Mouse (Mus musculus) C2C12 (cell line): ENCODE results near the gene Col4a2. TPM values are rescaled to one million over a fixed set of nuclear protein-coding genes. Genes with fewer than 3 reads are reported as not detected.

Experiments used
- H3K27me3 ChIP-seq: one replicate; pipeline ENCODE4 v1.6.1; 2011; ENCODE audit not compliant: control insufficient read depth, insufficient read depth, insufficient read length
- H3K36me3 ChIP-seq: one replicate; pipeline ENCODE4 v1.6.1; 2011; ENCODE audit not compliant: control insufficient read depth, insufficient read depth
- H3K4me3 ChIP-seq: one replicate; pipeline ENCODE4 v1.5.1; 2011; ENCODE audit warnings: mild to moderate bottlenecking, control low read depth; ENCODE audit not compliant: poor library complexity, insufficient read depth, severe bottlenecking
- H3K79me2 ChIP-seq: one replicate; pipeline ENCODE4 v1.6.1; 2011; ENCODE audit not compliant: control insufficient read depth, insufficient read depth
- H3K79me3 ChIP-seq: one replicate; pipeline ENCODE4 v1.6.1; 2011; ENCODE audit warnings: low read depth, control low read depth
- H3ac ChIP-seq: one replicate; pipeline ENCODE3; 2011; ENCODE audit warnings: low read depth; ENCODE audit not compliant: control insufficient read depth, insufficient read length
- CEBPB ChIP-seq: IDR thresholded peaks from one replicate; pipeline ENCODE4 v1.6.1; 2011; ENCODE audit warnings: low read depth, mild to moderate bottlenecking, control low read depth, moderate library complexity
- CTCF ChIP-seq: IDR thresholded peaks from one replicate; pipeline ENCODE4 v1.5.1; 2011; ENCODE audit not compliant: control insufficient read depth, insufficient read depth, insufficient read length
- FOSL1 ChIP-seq: IDR thresholded peaks from one replicate; pipeline ENCODE4 v1.8.0; 2011; ENCODE audit warnings: mild to moderate bottlenecking, low read length; ENCODE audit not compliant: poor library complexity, insufficient read depth, severe bottlenecking
- MAX ChIP-seq: IDR thresholded peaks from one replicate; pipeline ENCODE4 v1.6.1; 2011; ENCODE audit warnings: mild to moderate bottlenecking, control low read depth
- MYOD1 ChIP-seq: IDR thresholded peaks from one replicate; pipeline ENCODE4 v1.6.1; 2011; ENCODE audit warnings: low read depth; ENCODE audit not compliant: control insufficient read depth, insufficient read length
- MYOG ChIP-seq: IDR thresholded peaks from one replicate; pipeline ENCODE4 v1.6.1; 2011; ENCODE audit not compliant: control insufficient read depth, insufficient read length; ENCODE audit errors: extremely low read depth
- USF1 ChIP-seq: IDR thresholded peaks from one replicate; pipeline ENCODE4 v1.6.1; 2011; ENCODE audit warnings: low read depth, mild to moderate bottlenecking, control low read depth, moderate library complexity
- polyA plus RNA-seq: library from polyadenylated mRNA; unstranded; fragments of >200 nt; fragmentation: generic; extraction: Trizol; gene quantifications from one replicate; pipeline ENCODE4 v1.2.1, GENCODE M21; 2012; ENCODE audit warnings: missing spikeins

Gene Col4a2
- polyA plus RNA-seq, 1 experiment = 68.8 TPM

DNA sequence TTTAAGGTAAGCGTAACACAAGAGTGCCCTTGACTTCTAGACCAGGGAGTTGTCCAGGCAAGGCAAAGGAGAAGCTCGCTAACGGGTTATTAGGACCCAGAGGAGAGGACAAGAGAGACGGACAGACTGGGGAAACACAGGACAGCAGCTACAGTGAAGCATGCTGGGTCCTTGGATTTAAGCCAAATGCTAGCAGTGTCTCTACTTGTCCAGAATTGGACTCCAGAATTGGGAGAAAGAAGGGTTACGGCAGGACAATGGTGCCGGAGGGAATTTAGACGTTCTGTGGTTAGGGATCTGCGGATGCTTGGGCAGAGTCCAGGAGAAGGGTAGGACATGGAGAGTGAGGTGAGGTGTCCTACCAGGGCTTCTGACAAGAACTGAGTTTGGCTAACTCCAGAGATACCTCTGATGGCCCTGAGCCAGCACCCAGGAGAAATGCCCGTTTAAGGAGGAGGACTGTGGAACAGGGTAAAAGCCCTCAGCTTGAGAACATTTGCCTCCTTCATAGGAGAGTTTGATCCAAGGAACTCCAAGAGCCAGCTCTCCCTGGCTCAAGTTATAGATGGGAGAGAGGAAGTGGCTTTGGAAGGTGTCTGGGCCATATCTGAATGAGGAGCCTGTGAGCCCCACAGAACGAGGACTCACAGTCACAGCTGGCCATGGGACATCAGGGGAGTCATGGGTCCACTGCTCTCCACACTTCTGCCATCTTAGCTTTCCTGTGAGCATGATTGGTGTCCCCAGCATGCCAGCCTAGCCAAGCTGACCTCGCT lies 76.9 kb downstream of the Col4a2 start:
- Histone ChIP-seq H3K27me3 (no peaks in the 10 kb centered on the region), H3K79me2 (peaks cover under 1% of the 10 kb centered on the region), H3K79me3 (no peaks in the 10 kb centered on the region), H3ac (no peak overlapping the region), H3K36me3 (no peaks in the 10 kb centered on the region), H3K4me3 (no peak overlapping the region)
- TF ChIP-seq CTCF = no peak
- TF ChIP-seq MYOG = no peak
- no peak for TF ChIP-seq USF1

DNA sequence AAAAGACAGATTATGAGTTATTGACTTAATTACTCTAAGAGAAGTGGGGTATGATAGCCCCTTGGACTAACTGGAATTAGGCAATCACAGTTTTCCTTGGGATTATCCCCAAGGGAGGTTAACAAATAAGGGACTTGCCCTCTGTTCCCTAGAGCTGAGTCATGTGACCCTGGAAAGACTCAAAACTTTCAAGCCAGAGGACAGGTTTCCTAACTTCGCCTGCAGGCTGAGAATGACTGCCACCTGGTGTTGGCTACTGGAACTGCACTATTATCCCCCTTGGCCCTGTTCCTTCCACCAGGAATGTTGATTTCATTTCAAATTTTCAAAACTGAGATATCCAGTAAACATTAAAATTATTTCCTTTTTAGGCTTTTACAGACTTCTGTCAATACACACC lies 80.1 kb downstream of the Col4a2 start:
- no peaks in the 10 kb centered on the region for H3K27me3 ChIP-seq
- H3K36me3 ChIP-seq = no peaks in the 10 kb centered on the region
- H3K79me2 ChIP-seq = peaks cover 11% of the 10 kb centered on the region
- H3K79me3 ChIP-seq = no peaks in the 10 kb centered on the region
- TF ChIP-seq FOSL1 = no peak
- no peak for TF ChIP-seq MYOD1
- TF ChIP-seq CTCF = peak; percentile 57
- TF ChIP-seq CEBPB = peak; percentile 13
- peak; percentile 96 for TF ChIP-seq USF1
- no peak for TF ChIP-seq MYOG
- no peak for TF ChIP-seq MAX
- no peak overlapping the region for H3ac ChIP-seq
- H3K4me3 ChIP-seq = no peak overlapping the region

GRCm38 (mm10) chr8:11393161-11393560 lies 80.6 kb downstream of the Col4a2 start:
- TF ChIP-seq CEBPB (no peak), USF1 (no peak), MYOG (no peak), FOSL1 (no peak), MAX (no peak), CTCF (no peak), MYOD1 (no peak)
- Histone ChIP-seq H3K79me2 (peaks cover 11% of the 10 kb centered on the region), H3K4me3 (no peak overlapping the region), H3K36me3 (no peaks in the 10 kb centered on the region), H3ac (peak overlapping the region; percentile 8), H3K27me3 (no peaks in the 10 kb centered on the region), H3K79me3 (no peaks in the 10 kb centered on the region)

GRCm38 (mm10) chr8:11393607-11394006 lies 81.0 kb downstream of the Col4a2 start:
- Histone ChIP-seq H3K79me2 (peaks cover 11% of the 10 kb centered on the region), H3K4me3 (no peak overlapping the region), H3K36me3 (no peaks in the 10 kb centered on the region), H3ac (no peak overlapping the region), H3K27me3 (no peaks in the 10 kb centered on the region), H3K79me3 (no peaks in the 10 kb centered on the region)
- TF ChIP-seq MYOD1 (no peak), MAX (no peak), FOSL1 (no peak), CEBPB (no peak), USF1 (no peak), MYOG (no peak)

DNA sequence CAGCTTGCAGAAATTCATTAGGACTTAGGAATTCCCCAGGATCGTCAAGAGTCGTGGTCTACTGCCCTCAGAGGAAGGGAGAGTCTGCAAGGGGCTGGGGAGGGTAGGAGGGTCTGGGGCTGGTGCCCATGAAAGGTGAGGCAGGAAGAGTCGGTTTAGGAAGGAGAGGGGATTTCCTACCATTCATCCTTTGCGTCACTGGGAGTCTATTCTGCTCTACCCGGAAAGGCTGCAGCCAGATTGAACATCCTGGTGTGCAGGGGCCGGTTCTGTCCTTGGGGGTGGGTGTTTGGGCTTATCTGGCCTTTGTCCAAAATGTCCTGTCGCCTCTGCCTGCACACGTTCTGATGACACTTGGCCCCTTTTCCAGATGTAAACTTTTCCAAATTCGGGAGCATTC lies 82.2 kb downstream of the Col4a2 start:
- H3K79me2 ChIP-seq = peaks cover 11% of the 10 kb centered on the region
- no peak overlapping the region for H3ac ChIP-seq
- no peak for TF ChIP-seq MYOG
- TF ChIP-seq CTCF = no peak
- no peak for TF ChIP-seq FOSL1
- no peak for TF ChIP-seq MYOD1
- TF ChIP-seq CEBPB = no peak
- no peak for TF ChIP-seq USF1
- TF ChIP-seq MAX = no peak
- H3K27me3 ChIP-seq = no peaks in the 10 kb centered on the region
- H3K36me3 ChIP-seq = no peaks in the 10 kb centered on the region
- no peak overlapping the region for H3K4me3 ChIP-seq
- no peaks in the 10 kb centered on the region for H3K79me3 ChIP-seq

- TF ChIP-seq MAX = no peak
- no peak for TF ChIP-seq MYOG
- TF ChIP-seq CEBPB = no peak
- no peak for TF ChIP-seq USF1
- no peak for TF ChIP-seq MYOD1
- no peak for TF ChIP-seq CTCF
- no peak for TF ChIP-seq FOSL1
- Histone ChIP-seq H3K79me2 (peaks cover 11% of the 10 kb centered on the region), H3ac (no peak overlapping the region), H3K4me3 (no peak overlapping the region), H3K79me3 (no peaks in the 10 kb centered on the region), H3K36me3 (no peaks in the 10 kb centered on the region), H3K27me3 (no peaks in the 10 kb centered on the region)
Measured at GRCm38 (mm10) chr8:11395601-11396000, 83.0 kb downstream of the Col4a2 start.
